Mouse (Mus musculus) brain, adult 2 months (tissue): ENCODE results near the gene Hspa1l.
"Not testable (repeated sequence)": the region's sequence is repeated elsewhere in the genome, so short reads cannot be mapped to it uniquely, and the experiment has no call there.

Experiments used
- DNase-seq: peaks from one replicate; pipeline ENCODE4 v3.0.0; 2011; ENCODE audit warnings: low read depth, low spot score

Gene Hspa1l

DNA sequence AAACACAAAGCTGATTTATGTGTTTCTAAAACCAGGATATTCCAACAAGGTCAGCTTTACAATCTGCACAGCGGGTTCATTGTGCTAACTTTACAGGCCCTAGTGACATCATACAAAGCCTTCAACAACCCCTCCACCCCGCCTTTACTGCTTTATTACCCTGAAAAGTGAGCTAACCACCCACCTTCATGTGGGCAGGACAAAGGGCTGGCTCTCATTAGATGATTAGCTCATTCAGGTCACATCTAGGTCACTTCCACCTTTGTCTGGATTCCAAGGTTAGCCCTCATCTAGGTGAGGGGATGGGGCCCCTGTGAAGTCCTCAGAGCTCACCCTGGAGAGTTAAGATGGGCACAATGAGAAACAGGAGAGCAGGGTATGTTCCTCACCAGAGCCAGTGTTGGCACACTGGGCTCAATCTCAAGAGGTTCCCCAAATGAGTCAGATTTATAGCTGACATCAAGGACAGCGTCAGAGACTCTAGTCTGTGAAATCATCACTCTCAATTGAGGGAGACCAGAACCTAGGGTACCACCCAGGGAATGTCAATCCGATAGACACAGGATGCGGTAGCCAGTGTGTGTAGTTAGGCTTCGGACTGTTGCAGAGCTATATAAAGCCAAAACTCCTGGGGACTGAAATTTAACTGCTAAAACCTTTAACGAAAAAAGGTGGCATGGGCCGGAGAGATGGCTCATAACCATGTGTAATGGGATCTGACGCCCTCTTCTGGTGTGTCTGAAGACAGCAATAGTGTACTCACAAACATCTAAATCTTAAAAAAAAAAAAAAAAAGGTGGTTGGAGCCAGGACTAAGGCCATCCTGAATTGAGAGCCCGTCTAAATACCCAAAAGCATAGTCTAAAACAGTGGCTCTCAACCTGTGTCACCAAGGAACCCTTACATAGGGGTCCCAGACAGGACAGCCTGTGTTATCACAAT, 21.7 kb upstream of the Hspa1l start:
- no peak for DNase-seq

DNA sequence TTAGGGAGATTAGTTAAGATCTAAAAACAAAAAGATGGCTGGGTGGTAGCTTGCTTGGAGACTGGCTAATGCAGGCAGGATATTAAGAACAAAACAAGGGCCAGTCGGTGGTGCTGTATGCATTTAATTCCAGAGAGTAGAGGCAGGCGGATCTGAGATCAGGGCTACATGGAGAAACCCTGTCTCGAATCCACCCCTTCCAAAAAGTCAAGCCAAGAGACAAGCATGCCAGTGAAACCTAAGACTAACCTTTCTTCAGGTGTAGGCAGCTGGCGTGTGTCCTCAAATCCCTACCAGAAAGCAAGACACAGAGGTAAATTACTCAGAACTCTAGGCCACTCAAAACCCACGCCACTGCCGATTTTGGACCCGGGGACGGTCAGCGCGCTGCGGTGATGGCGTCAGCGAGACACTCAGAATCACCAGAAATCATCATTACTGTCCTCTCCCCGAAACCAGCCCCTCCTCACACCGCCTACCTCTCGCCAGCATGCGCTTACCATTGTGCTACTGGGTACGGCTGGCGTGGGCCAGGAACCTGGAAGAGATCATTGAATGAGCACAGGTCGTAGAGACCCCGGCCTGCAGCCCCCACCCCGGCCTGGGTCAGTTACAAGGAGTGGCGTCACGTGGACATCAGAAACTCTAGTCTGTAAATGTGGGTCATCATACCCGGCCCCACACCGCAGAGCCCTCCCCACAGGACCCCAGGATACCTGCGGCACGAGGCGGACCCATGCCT, 20.7 kb upstream of the Hspa1l start:
- DNase-seq: peak; percentile 53

DNA sequence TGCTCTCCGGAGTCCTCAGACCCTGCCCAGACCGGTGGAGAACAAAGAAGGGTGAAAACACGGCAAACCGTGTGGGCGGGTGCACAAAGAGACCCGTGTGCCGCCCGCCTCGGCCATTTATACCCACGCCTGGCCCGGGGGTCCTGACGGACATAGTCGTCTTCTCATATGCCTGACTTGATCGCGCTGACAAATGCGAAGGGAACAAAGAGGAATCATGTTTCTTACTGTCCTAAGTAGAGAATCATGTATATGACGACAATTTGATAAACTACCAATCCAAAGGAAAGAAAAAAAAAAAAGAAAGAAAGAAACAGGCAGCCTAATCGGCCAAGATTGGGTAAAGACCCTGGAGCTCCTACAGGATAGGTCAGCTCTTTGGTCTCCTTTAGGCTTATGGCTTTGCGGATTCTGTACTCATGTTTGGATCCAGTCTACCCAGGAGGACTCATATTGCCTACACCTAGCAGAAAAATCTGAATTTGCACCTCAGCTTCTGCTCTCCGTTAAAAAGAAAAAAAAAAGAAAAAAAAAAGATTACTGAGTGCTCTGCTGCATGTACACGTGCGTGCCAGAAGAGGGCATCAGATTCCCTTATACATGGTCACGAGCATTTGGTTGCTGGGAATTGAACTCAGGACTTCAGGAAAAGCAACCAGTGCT, 20.0 kb upstream of the Hspa1l start:
- DNase-seq: peak; percentile 85

DNA sequence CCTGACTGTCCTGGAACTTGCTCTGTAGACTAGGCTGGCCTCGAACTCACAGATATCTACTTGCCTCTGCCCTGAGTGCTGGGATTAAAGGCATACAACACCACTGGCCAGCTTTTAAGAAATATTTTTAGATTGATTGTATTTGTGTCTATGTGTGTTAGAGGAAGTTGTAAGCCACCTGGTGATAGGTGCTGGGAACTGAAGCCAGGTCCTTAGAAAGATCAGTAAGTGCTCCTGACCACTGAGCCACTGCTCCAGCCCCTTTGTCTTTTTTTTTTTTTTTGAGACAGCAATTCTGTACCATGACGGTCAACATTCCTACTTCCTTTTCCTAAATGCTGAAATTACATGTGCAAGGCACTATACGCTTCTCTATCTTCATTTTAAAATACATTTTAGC, 19.2 kb upstream of the Hspa1l start:
- DNase-seq: no peak

DNA sequence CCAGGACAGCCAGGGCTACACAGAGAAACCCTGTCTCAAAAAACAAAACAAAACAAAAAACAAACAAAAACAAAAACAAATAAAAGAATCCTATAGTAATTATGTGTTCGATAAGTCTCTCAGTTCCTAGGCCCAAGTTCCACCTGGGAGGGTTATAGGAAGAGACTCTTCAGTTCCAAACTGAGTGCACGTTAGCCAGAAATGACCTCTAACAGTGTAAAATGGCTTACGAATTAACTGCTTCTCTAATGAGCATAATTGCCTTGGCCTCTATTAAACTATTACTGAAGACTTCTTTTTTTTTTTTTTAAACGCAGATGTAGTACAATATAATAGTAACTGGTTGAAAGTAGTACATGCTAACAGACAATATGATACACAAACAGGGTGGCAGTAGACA, 18.6 kb upstream of the Hspa1l start:
- no peak for DNase-seq

DNA sequence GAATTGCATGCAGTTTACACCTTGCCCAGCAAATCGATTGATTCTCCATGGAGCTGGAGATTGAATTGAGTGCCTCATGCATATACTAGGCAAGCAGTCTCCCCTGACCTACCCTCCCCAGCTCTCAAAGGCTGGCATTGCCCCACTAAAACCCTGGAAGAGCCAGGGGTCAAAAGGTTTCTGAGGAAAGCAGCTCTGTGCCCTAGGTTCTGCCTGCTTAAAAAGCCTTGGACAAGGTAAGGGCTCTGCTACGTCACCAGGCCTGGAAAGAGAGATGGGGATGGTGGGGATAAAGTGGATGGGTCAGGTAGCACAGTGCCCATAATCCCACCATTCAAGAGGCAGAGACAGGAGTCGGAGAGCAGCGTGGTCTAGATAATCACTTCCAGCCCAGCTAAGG, 17.7 kb upstream of the Hspa1l start:
- DNase-seq: no peak

DNA sequence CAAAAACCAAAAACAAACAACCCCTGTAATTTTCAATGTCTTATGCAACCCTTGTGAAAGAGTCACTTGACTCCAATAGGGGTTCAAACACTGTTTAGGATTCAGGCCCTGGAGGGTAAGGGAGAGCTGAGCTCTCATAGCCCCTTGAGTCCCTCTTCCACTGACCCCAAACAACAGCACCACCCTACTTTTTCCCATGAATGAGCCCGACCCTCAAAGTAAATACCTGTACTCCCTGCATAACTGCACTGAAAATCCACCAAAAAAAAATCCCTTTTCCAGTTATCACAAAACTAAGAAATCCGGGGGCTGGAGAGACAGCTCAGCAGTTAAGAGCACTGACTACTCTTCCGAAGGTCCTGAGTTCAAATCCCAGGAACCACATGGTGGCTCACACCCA, 16.6 kb upstream of the Hspa1l start:
- DNase-seq: no peak

DNA sequence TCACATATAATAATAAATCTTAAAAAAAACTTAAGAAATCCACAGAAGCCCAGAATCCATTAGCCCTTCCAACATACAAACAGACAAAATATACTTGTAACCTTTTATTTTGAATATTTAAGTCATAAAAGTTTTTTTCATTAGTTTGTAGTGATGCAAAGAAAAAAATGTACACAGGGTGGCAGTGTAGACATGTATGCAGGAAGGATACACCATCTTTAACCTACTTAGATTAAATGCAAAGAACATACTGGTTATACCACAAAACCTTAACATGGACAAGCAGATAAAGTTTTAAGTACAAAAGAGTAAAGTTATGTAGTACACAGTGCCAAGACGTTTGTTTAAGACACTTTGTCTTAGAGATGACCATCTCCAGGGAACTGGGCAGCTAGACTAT, 16.2 kb upstream of the Hspa1l start:
- no peak for DNase-seq

DNA sequence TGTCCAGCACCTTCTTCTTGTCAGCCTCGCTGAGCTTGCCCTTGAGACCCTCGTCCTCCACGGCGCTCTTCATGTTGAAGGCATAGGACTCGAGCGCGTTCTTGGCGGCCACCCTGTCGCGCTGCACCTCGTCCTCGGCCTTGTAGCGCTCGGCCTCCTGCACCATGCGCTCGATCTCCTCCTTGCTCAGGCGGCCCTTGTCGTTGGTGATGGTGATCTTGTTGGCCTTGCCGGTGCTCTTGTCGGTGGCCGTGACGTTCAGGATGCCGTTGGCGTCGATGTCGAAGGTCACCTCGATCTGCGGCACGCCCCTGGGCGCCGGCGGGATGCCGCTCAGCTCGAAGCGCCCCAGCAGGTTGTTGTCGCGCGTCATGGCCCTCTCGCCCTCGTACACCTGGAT, 15.2 kb upstream of the Hspa1l start:
- DNase-seq: not testable (repeated sequence)

DNA sequence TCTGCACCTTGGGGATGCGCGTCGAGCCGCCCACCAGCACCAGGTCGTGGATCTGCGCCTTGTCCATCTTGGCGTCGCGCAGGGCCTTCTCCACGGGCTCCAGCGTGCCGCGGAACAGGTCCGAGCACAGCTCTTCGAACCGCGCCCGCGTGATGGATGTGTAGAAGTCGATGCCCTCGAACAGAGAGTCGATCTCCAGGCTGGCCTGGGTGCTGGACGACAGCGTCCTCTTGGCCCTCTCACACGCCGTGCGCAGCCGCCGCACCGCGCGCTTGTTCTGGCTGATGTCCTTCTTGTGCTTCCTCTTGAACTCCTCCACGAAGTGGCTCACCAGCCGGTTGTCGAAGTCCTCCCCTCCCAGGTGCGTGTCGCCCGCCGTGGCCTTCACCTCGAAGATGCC, 14.5 kb upstream of the Hspa1l start:
- not testable (repeated sequence) for DNase-seq

DNA sequence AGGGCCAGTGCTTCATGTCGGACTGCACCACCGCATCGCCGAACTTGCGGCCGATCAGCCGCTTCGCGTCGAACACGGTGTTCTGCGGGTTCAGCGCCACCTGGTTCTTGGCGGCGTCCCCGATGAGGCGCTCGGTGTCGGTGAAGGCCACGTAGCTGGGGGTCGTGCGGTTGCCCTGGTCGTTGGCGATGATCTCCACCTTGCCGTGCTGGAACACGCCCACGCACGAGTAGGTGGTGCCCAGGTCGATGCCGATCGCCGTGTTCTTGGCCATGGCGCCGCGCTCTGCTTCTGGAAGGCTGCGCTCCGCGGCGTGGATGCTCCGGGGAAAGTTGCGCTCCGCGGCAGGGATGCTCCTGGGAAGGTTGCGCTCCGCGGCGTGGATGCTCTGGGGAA, 13.8 kb upstream of the Hspa1l start:
- not testable (repeated sequence) for DNase-seq

DNA sequence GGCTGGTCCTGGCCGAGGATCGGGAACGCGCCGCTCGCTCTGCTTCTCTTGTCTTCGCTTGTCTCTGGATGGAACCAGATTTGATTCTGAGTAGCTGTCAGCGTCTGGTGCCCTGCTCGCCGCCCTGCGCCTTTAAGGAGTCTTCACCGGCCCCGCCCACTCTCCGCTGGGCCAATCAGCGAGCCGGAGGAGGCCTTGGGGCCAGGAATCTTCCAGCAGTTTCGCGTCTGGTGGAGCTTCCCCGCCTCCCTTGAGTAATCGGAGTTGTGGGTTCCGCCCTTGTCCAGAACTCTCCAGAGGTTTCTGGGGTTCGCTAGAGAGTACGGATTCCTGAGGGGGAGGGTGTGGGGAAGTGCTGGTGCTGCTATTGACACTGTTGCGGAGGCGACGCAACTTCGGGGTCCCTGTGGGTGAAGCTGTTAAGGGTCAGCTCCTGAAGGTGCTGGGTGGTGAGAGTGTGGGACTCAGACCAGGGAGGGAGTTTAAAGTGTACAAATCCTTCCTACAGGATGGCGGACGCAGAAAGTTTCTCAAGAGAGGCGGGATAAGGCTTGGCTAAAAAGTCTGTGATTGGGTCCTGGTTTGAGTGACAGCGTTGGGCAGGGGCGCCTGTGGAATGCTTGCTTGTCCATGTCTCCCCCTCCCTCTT, 13.2 kb upstream of the Hspa1l start, which contains the start of gene Hspa1b:
Gene Hspa1b, minus strand, starts transcription at position 109 of the 649 bp plus-strand sequence.
- peak; percentile 80 for DNase-seq

DNA sequence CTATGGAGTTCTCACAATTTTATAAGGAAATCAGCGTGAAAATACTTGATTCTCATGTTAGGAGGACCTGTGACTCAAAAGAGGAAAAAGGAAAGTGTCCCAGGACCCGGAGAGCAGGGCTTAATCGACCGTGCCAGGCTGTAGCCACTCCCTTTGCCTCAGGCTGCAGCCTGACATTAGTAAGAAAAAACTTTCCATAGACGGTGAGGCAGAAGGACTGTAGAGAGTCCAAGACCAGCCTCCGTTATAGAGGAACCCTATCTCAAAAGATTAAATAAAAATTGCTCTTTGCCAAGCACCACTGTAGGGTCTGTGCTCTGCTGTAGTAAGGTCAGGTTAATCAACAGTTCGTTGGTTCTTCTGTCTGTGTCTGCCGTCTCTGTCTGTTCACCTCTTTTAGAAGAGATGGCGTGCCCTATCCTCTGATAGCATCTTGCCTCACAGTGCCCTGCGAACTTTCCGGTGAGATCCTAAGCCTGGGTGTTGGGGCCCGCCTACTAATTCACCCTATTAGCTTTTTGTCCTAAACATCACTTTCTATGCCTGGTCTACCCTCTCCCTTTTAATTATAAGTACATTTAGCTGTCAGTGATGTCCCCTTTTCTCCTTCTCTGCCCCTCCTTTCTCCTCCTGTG, 12.5 kb upstream of the Hspa1l start:
- DNase-seq: no peak

DNA sequence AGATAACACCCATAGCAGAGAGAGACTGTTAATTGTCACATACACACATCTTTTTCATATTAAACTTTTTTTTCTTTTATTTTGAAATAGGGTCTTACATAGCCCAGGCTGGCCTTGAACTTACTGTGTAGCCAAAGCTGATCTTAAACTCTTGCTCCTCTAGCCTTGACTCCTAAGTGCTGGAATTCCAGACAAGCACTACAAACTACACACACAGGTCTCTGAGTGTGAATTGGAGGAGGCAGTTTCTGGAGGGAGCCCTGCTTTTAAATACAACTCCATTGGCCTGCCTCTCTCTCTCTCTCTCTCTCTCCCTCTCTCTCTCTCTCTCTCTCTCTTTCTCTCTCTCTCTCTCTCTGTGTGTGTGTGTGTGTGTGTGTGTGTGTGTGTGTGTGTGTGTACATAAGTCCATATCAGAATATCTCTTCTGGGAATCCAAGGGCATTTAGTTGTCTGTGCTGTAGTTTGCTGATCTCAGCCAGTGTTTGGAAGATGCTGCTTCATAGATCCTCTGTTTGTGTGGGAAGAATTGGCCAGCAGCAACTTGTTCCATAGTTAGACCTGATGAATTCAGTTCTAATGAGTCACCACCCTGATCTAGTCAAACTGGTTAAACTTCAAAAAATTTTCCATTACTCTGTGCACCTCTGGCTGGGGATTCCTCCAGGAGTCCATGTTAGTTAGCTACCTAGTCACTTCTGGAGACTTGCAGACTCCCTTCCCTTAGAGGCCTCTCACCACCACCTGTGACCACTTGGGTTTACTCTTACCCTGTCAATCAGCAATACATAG, 11.6 kb upstream of the Hspa1l start:
- DNase-seq: peak; percentile 66

DNA sequence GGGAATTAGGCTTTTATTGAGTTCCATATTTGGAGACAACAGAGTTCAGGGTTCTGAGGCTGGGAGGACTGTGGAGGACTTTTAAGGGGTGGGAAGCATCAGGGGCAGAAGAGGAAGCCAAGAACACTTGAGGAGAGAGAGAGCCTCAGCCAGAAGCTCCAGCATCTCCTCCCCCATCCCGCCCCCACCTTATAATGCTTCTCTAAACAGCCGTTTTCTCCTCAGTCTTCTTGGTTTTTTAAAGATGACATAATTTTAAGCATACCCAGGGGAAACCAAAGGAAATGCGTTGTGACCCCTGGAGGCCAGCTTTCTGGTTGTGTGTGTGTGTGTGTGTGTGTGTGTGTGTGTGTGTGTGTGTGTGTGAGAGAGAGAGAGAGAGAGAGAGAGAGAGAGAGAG, 10.4 kb upstream of the Hspa1l start:
- peak; percentile 42 for DNase-seq

DNA sequence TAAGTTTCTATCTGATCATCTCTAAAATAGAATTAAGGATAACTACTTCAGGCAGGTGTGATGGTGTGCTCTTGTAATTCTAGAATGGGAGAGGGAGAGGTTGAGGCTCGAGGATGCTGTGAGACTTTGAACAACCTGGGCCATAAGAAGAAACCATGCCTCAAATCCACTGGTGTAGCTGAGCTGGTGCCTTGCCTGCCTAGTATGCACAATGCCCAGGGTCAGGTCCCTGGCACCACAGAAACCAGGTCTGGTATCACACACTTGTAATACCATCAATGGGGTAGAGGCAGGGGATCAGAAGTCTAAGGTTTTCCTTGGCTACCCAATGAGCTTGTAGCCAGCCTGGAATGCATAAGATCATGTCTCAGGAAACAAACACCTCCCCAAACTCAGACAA, 9.7 kb upstream of the Hspa1l start:
- DNase-seq: no peak

DNA sequence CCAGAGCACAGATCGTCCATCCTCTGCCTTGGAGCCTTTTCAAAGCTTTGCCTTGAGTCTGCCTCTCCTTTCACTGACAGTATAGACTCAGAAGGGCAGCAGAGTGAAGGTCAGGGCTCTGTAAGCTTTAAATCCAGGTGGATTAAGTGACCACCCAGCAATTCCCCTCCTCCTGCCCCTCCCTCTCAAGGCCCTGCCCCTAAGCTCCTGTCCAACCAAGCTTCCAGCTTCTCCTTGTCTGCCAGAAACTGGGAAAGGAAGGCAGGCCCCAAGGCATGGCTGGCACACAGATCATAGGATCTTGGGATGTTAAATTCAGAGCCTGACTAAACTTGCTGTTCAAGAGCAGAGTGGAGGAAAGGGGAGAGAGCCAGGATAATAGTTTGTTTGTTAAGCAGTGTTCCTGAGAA, 7.9 kb upstream of the Hspa1l start:
- DNase-seq: no peak

DNA sequence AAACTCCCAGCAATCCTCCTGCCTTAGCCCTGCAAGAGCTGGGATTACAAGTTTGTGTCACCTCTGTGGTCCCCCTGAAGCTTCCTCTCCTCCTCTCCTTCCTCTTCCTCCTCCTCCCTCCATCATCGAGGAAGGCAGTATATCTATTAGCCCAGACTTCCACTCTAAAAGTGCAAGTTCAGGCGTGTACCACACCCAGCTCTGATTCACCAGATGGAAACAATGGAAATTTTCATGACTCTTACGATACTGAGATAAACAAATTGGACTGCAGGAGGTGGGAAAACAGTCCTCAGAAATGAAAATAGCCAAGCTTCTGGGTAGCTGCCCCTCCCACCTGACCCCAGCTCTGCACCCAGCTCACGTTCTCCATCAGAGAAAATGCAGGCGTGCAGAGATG, 6.9 kb upstream of the Hspa1l start:
- no peak for DNase-seq

DNA sequence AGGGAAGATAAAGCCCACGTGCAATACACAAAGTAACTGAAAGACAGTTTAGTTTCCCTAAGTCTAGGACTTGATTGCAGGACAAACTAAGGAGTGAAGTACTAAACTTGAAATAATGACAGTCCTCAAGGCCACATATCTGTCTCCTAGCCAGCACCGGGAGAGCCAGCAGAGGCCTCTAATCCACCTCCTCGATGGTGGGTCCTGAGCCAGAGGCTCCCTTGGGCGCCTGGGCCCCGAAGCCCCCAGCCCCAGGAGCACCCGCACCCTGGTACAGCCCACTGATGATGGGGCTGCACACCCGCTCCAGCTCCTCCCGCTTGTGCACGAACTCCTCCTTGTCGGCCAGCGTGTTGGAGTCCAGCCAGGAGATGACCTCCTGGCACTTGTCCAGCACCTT, 2.7 kb upstream of the Hspa1l start, which contains the start of gene Gm20481:
Gene Gm20481, plus strand, starts transcription at position 91 of the 400 bp plus-strand sequence.
- DNase-seq: not testable (repeated sequence)

DNA sequence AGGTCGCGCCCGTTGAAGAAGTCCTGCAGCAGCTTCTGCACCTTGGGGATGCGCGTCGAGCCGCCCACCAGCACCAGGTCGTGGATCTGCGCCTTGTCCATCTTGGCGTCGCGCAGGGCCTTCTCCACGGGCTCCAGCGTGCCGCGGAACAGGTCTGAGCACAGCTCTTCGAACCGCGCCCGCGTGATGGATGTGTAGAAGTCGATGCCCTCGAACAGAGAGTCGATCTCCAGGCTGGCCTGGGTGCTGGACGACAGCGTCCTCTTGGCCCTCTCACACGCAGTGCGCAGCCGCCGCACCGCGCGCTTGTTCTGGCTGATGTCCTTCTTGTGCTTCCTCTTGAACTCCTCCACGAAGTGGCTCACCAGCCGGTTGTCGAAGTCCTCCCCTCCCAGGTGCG, 1.7 kb upstream of the Hspa1l start:
- not testable (repeated sequence) for DNase-seq
